Mouse (Mus musculus): ENCODE measurements around the gene Rbm19. TPM values are rescaled to one million over a fixed set of nuclear protein-coding genes. Genes with fewer than 3 reads are reported as not detected.

The Rbm19 gene
- polyA plus RNA-seq, 1 experiment, result 15.3 TPM

- DNase-seq, result no peak
- TF ChIP-seq CTCF (IDR thresholded peaks at IDR 0.05; ENCODE audit: borderline replicate concordance, insufficient read depth, low read depth, low read length) (no peak), POLR2A (IDR thresholded peaks at IDR 0.05; ENCODE audit: borderline replicate concordance, insufficient read depth, low read length) (no peak)
- Histone ChIP-seq H3K27ac (ENCODE audit: insufficient read depth, low read length) (no peak overlapping the region), H3K27me3 (ENCODE audit: control insufficient read depth, insufficient read depth, low read length) (no peaks in the 10 kb centered on the region), H3K4me1 (ENCODE audit: control insufficient read depth, insufficient read depth, low read length) (no peaks in the 10 kb centered on the region), H3K4me3 (replicated peaks; ENCODE audit: insufficient read depth, low read depth, low read length) (no peak overlapping the region)
- 59% methylated on average over 3 of the region's 3 CpGs for WGBS
Measured at GRCm38 (mm10) chr5:120135823-120136222, 19.6 kb downstream of the Rbm19 start.

DNA sequence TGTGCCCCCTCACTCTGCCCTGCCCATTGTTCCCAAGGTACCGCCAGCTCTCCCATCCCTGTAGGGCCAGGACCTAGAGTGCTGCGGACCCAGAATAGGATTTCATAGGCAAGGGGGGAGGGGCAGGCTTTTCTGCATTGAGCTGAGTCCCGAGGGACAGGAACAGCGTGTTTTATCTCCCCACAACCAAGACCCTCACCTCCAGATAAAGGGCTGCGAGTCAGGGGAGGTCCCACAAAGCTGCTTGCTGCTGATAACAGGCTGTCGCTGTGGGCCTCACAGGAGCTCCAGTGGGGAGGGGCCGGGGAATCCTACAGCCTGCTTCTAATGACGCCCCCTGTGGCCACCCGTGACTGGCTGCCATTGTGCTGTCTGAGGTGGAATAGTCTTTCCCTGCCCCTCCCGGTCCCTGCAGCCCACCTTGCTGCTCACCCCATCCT lies 20.0 kb downstream of the Rbm19 start:
- TF ChIP-seq POLR2A (IDR thresholded peaks at IDR 0.05; ENCODE audit: borderline replicate concordance, insufficient read depth, low read length), result no peak
- no peak for TF ChIP-seq CTCF (IDR thresholded peaks at IDR 0.05; ENCODE audit: borderline replicate concordance, insufficient read depth, low read depth, low read length)
- H3K27me3 ChIP-seq (ENCODE audit: control insufficient read depth, insufficient read depth, low read length), result no peaks in the 10 kb centered on the region
- no peak overlapping the region for H3K27ac ChIP-seq (ENCODE audit: insufficient read depth, low read length)
- DNase-seq, result no peak
- no peaks in the 10 kb centered on the region for H3K4me1 ChIP-seq (ENCODE audit: control insufficient read depth, insufficient read depth, low read length)
- 59% methylated on average over 10 of the region's 10 CpGs for WGBS
- no peak overlapping the region for H3K4me3 ChIP-seq (replicated peaks; ENCODE audit: insufficient read depth, low read depth, low read length)

GRCm38 (mm10) chr5:120137038-120137437 lies 20.8 kb downstream of the Rbm19 start:
- no peak overlapping the region for H3K4me3 ChIP-seq (replicated peaks; ENCODE audit: insufficient read depth, low read depth, low read length)

DNA sequence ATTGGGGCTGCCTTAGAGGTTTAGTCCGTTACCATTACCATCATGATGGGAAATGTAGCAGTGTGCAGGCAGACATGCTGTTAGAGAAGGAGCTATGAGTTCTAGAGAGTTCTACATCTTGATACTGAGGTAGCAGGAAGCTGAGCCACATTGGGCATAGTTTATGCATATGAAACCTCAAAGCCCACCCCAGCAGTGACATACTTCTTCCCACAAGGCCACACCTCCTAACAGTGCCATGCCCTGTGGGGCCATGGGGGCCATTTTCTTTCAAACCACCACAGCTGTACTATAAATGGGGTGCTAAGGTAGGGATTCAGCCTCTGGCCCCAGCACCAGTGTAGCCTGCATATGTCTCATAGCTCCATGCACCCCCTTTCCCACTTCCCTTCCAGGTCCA lies 21.6 kb downstream of the Rbm19 start:
- 98% methylated on average over 1 of the region's 1 CpGs for WGBS
- TF ChIP-seq POLR2A (IDR thresholded peaks at IDR 0.05; ENCODE audit: borderline replicate concordance, insufficient read depth, low read length) (no peak), CTCF (IDR thresholded peaks at IDR 0.05; ENCODE audit: borderline replicate concordance, insufficient read depth, low read depth, low read length) (no peak)
- DNase-seq, result no peak

More at GRCm38 (mm10) chr5:120137038-120137437, 20.8 kb downstream of the Rbm19 start:
- H3K27ac ChIP-seq (ENCODE audit: insufficient read depth, low read length), result no peak overlapping the region
- no peak for DNase-seq
- no peaks in the 10 kb centered on the region for H3K4me1 ChIP-seq (ENCODE audit: control insufficient read depth, insufficient read depth, low read length)
- TF ChIP-seq CTCF (IDR thresholded peaks at IDR 0.05; ENCODE audit: borderline replicate concordance, insufficient read depth, low read depth, low read length) (no peak), POLR2A (IDR thresholded peaks at IDR 0.05; ENCODE audit: borderline replicate concordance, insufficient read depth, low read length) (no peak)
- H3K27me3 ChIP-seq (ENCODE audit: control insufficient read depth, insufficient read depth, low read length), result no peaks in the 10 kb centered on the region
- 95% methylated on average over 5 of the region's 5 CpGs for WGBS

DNA sequence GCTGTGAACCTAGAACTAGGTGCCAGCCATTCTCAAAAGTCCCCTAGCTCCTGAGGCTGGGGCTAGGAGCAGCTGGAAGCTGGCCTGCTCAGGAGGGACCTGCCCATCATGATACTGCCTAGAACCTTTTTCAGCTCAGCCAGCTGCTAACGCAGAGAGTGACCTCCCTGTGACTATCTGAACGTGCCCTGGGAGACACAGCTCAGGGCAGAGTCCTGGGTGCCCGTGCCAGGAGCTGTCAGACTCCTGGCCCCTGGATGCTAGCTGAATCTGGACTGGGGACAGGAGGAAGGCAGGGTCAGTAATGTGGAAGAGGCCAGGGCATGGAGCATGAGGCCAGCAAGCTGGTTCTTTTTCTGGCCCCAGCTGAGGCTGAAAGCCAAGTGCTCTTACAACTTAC lies 22.1 kb downstream of the Rbm19 start:
- Histone ChIP-seq H3K4me3 (replicated peaks; ENCODE audit: insufficient read depth, low read depth, low read length) (no peak overlapping the region), H3K4me1 (ENCODE audit: control insufficient read depth, insufficient read depth, low read length) (no peaks in the 10 kb centered on the region), H3K27me3 (ENCODE audit: control insufficient read depth, insufficient read depth, low read length) (no peaks in the 10 kb centered on the region), H3K27ac (ENCODE audit: insufficient read depth, low read length) (no peak overlapping the region)
- no peak for TF ChIP-seq POLR2A (IDR thresholded peaks at IDR 0.05; ENCODE audit: borderline replicate concordance, insufficient read depth, low read length)
- no peak for TF ChIP-seq CTCF (IDR thresholded peaks at IDR 0.05; ENCODE audit: borderline replicate concordance, insufficient read depth, low read depth, low read length)
- no peak for DNase-seq
- WGBS, result 49% methylated on average over 3 of the region's 3 CpGs

More for the DNA sequence above, 21.6 kb downstream of the Rbm19 start:
- Histone ChIP-seq H3K27ac (ENCODE audit: insufficient read depth, low read length) (no peak overlapping the region), H3K27me3 (ENCODE audit: control insufficient read depth, insufficient read depth, low read length) (no peaks in the 10 kb centered on the region), H3K4me3 (replicated peaks; ENCODE audit: insufficient read depth, low read depth, low read length) (no peak overlapping the region), H3K4me1 (ENCODE audit: control insufficient read depth, insufficient read depth, low read length) (no peaks in the 10 kb centered on the region)

- H3K27ac ChIP-seq (ENCODE audit: insufficient read depth, low read length), result no peak overlapping the region
- WGBS, result 71% methylated on average over 8 of the region's 8 CpGs
- H3K4me3 ChIP-seq (replicated peaks; ENCODE audit: insufficient read depth, low read depth, low read length), result no peak overlapping the region
- no peaks in the 10 kb centered on the region for H3K4me1 ChIP-seq (ENCODE audit: control insufficient read depth, insufficient read depth, low read length)
- no peak for DNase-seq
- H3K27me3 ChIP-seq (ENCODE audit: control insufficient read depth, insufficient read depth, low read length), result no peaks in the 10 kb centered on the region
- TF ChIP-seq CTCF (IDR thresholded peaks at IDR 0.05; ENCODE audit: borderline replicate concordance, insufficient read depth, low read depth, low read length) (no peak), POLR2A (IDR thresholded peaks at IDR 0.05; ENCODE audit: borderline replicate concordance, insufficient read depth, low read length) (no peak)
Measured at GRCm38 (mm10) chr5:120139224-120139623, 23.0 kb downstream of the Rbm19 start.

DNA sequence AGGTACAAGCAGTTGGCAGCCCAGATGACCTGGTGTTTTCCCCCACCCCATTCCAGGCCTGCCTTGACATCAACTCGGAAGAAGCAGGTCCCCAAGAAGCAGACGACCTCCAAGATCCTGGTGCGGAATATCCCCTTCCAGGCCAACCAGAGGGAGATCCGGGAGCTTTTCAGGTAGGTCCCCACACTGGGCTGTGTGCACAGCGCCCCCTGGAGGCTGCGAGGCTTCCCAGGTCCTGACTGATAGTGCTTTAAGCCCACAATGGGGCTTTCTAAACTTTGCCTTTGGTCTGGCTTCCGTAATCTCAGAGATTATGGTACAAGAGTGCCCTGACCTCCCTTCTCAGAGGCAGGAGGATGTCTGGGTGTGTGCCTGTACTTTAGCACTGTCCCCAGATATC lies 27.7 kb downstream of the Rbm19 start:
- WGBS, result 62% methylated on average over 7 of the region's 7 CpGs
- no peak for DNase-seq
- Histone ChIP-seq H3K4me1 (ENCODE audit: control insufficient read depth, insufficient read depth, low read length) (0 out of 2 replicates have a peak, but pooled peaks cover 3% of the 10 kb centered on the region), H3K27ac (ENCODE audit: insufficient read depth, low read length) (no peak overlapping the region), H3K4me3 (replicated peaks; ENCODE audit: insufficient read depth, low read depth, low read length) (no peak overlapping the region), H3K27me3 (ENCODE audit: control insufficient read depth, insufficient read depth, low read length) (no peaks in the 10 kb centered on the region)
- TF ChIP-seq CTCF (IDR thresholded peaks at IDR 0.05; ENCODE audit: borderline replicate concordance, insufficient read depth, low read depth, low read length) (peak; percentile 40; the same call in 1 of the 2 replicates), POLR2A (IDR thresholded peaks at IDR 0.05; ENCODE audit: borderline replicate concordance, insufficient read depth, low read length) (no peak)

DNA sequence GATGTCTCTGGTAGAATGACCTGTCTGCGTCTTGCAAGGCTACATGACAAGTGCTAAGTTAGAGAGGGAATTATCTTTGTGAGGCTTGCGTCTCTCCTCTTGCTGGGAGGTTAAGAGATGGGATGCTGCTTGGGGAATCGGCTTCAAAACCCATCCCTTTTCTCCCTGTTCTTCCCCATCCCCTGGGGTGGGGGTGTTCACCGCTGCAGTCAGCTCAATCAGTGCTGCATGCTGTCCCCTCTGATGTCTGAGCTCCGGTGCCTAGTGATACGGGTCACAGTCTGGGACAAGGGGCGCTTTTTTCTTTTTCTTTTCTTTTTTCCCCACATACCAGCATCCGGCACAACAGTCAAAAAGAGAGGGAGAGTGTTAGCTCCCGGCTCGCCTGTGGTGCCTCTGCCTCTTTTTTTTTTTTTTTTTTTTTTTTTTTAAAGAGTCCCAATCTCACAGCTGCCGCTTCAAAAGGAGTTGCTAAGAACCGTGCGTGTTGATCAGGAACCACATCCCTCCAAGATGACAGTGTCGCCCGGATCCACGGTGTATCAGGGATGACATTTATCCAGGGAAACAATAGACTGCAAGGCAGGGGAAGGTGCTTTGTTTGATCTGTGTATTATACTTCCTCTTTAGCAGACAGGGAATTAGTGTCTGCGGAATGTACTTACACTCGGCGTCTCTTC lies 29.2 kb downstream of the Rbm19 start:
- TF ChIP-seq POLR2A (IDR thresholded peaks at IDR 0.05; ENCODE audit: borderline replicate concordance, insufficient read depth, low read length), result no peak
- TF ChIP-seq CTCF (IDR thresholded peaks at IDR 0.05; ENCODE audit: borderline replicate concordance, insufficient read depth, low read depth, low read length), result no peak
- 73% methylated on average over 19 of the region's 19 CpGs for WGBS
- 0 out of 2 replicates have a peak, but pooled peaks cover 3% of the 10 kb centered on the region for H3K4me1 ChIP-seq (ENCODE audit: control insufficient read depth, insufficient read depth, low read length)
- DNase-seq, result no peak
- H3K27ac ChIP-seq (ENCODE audit: insufficient read depth, low read length), result no peak overlapping the region
- no peaks in the 10 kb centered on the region for H3K27me3 ChIP-seq (ENCODE audit: control insufficient read depth, insufficient read depth, low read length)
- no peak overlapping the region for H3K4me3 ChIP-seq (replicated peaks; ENCODE audit: insufficient read depth, low read depth, low read length)
